Mouse (Mus musculus) NIH3T3 (cell line): Measurements from ENCODE around the gene Zscan12.
A peak's percentile ranks its signal among the peaks of the same experiment; 100 is the strongest.

ENCODE experiments used
- DNase-seq: peaks from one replicate; pipeline ENCODE4 v3.0.0-alpha.2; 2012; ENCODE audit warnings: low read depth

Gene Zscan12

DNA sequence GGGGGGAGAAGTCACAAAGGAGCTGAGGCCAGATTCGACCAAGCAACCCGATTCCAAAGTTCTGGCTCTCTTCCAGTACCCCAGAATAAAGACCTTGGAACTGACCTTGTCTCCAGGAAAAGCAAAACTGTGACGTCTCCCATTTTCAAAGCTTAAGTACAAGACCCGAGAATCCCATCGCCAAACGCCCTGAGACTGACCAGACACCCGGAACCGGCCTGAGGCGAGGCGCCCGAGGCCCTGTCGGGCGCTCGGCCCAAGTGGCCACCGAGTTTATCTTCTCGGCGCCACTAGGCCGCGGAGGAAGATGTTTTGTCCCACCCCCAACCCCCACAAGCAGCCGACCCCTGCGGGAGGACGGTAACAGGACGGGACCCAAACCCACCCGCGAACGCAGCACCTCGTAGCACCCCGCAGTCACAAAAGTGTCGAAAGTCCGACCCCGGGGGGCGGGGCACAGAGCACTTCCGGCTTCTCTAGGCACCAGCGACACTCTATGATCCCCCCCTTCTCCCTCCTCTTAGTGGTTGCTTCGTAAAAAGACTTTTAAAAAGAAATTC lies 39.7 kb downstream of the Zscan12 start, which contains the start of gene Zkscan3:
Zkscan3 (minus strand) TSS at position 469 of the 560 bp plus-strand sequence.
- peak; percentile 89 for DNase-seq

DNA sequence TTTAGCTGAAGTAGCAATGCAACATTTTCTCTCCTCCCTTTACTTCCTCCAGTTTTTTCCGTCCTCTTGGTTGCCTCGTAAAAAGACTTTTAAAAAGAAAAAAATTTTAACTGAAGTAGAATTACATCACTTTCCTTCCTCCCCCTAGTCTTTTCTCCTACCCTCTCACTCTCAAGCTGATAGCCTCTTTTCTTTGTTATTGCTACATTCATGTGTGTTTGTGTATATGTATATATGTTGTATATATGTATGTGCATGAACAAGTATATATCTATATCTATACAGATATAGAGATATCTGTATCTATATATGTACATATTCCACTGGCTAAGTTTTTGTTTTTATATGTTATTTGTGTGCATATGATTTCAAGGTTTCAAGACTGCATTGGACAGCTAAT lies 40.2 kb downstream of the Zscan12 start:
- no peak for DNase-seq

DNA sequence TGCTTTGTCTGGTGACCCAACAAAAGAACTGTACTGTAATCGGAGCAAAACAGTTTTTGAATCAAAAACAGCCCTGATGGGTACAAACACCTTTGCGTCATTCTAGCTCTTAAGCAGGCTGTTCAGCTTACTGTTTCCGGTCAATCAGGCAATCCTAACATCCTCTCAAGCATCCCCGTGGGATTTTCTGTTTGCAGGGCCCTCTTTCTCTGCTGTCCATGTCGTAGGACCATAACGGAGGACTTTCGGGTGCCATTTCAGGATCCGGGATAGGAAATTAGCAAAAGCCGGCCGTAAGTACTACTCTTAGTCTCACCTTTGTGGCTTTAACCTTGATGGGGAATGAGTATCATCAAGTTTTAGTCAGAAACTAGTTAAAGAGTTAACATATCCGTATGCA lies 44.7 kb downstream of the Zscan12 start:
- DNase-seq: no peak

DNA sequence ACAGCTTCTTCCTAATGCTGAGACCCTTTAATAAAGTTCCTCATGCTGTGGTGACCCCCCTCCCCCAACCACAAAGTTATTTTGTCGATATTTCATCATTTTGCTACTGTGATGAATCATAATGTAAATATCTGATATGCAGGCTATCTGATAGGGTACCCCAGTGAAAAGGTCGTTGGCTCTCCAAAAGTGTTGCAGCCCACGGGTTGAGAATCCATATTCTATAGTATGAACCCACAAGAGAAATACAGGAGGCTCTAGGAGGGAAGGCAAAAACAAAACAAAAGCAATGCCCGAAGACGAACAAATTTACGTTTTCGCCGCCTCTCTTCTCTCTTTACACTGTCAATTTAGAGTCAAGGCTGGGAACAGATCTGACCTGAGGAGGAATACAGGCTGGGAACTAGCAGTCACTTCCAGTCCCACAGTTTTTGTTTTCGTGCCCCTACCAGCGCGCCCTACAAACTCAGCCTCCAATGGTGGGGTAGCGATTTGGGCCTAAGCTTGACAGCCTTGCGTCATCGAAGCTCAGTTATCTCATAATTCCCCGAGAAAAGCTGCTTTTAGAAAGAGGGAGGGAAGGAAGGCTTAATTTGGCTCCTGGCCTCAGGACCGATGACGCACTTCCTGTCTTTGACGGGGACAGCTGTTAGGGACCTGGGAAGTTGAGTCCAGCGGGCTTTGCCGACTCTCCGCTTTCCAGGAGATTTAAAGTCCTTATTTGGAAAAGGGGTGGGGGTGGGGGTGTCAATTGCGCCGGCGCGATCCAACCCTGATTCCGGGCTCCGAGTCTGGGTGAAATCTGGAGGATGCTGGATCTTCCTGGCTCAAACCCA lies 45.6 kb downstream of the Zscan12 start:
- peak; percentile 87 for DNase-seq

DNA sequence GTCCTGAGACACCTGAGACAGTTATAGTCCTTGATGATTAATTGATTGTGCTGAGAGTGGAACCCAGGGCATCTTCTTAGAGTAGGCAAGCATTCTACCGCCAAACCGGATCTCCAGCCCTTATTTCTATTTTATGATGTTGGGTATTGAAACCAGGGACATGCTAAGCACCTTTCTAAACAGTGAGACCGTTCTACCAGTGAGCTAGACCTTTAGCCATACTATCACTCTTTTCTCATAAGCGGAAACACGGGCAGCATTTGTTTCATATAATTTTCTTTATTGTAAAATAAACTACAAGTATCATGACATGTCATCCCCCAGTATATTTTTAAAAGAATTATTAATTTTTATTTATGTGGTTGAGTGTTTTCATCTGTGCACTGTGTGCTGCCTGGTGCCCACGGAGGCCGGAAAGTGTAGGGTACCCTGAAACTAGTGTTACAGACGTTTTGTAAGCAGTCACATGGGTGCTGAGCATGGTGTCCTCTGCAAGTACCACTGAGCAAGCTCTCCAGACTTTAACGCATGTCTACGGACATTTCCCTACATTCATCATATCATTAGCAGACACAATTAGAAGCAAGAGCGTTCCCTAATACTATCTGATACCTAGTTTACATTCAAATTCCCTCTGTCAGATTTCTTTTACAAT lies 46.3 kb downstream of the Zscan12 start:
- no peak for DNase-seq

DNA sequence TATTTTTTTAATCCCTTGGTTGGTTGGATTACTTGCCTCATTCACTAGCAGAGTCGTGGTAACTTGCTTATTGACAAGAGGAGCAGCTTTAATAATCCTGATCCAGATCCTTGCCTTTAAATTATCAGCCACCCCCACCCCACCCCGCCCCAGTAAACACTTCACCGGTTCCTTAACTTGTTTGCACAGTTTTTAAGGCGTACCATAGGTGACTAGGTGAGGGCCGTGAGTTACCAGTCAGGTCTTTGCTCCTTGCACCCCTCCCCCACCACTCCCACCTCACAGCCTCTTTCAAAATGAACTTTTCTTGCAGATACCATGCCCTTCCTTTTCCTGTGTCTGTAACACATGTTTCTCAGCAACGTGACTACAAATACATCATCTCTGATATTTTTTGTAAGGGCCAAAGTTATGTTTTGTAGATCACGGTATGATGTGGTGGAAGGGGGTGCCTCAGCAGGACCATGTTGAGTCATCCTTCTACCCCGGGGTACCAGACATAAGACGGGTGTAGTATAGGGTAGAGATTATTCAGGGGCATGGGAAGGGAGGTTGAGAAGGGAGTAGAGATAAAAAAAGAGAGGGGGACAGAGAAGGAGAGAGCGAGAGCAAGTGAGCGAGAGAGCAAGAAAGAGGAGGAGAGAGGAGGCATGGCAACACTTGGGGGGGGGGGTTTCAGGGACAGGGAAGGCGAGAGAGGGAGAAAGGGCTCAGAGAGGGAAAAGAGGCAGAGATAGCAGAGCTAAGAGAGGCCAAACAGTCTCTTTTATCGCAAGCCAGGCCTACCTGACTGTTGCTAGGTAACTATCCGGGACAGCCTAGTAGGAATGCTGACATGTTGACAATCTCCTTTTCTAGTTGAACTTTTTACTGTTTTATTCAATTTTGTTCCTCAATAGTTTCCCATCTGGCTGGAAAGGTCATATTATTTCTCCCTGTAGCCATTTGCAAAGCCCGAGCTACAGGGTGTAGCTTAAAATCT lies 51.9 kb downstream of the Zscan12 start:
- DNase-seq: no peak

DNA sequence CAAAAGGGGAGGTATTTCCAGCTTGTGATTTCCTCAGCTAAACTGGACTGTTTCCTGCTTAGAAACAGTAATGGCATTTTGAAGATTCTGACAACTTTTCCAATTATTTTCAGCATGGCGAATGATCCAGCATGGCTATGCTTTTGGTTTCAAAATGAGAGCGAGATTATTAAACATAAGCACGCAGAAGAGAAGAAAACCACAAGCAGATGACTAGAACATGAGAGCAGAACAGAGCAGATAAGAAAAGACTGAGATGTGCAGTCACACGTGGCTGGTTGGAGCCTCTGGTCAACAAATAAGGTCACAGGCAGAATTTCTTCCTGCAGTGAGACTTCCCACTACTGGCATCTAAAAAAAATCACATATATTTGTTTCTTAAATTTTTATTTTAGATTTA lies 52.6 kb downstream of the Zscan12 start:
- DNase-seq: no peak

DNA sequence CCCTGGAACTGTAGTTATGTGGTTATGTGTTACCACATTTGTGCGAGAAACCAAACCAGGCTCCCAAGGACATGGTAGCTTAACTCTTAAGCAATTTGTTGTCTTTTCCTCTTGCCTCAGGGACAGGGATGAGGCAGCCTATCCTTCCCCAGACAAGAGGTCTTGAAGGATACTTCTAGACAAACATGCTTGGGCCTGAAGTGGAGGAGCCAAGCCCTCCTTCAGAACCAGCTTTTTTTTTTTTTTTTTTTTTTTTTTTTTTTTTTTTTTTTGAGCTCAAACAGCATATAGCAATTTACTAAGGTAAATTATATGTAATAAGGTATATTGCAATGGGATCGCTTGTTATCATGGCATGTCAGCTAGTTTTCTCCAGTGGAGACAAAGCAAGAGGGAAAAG lies 53.1 kb downstream of the Zscan12 start:
- no peak for DNase-seq

DNA sequence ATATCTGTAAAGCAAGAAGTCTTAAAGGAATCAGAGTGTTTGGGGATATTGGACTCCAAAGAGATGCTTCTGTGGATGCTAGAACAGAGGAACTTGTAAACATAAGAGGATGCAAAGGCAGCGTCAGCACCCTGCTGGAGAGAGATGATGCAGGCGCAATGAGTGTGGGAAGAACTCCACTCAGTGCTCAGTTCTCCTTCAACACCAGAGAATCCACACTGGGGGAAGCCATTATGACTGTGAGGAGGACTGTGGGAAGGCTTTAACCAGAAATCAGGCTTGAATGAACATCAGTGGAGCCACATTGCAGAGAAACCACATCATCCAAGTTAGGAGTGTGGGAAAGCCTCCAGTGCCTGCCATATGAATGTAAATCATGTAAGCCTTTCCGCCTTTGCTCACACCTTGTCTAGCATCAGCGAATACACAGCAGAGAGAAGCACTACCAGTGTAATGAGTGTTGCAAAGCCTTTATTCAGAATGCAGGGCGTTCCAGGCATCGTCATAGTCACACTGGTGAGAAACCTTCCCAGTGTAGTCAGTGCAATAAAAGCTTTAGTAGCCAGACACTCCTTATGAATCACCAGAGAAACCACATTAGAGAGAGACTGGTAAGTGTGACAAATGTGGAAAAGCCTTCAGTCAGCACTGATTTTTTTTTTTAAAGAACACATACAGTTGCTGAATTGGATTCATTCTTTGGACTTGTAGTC lies 54.8 kb downstream of the Zscan12 start:
- peak; percentile 41 for DNase-seq

DNA sequence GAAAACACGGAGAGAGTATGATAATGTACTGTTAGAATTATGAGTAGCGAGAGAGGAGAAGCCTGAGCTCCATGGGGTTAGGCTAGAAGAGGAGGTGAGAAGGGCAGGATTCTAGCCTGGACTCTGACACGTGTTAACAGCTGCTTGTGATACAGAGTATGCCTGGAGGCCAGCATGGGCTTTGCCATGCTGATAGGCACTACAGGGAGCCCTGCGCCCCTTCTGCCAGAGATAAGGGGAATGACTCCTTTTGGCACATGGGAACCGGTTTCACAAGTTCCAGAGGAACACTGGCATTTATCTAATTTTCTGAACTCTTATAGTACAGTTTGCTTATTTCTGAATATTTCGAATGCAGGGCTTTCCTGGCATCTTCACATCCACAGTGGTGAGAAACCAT lies 56.2 kb downstream of the Zscan12 start:
- DNase-seq: no peak
